Mouse (Mus musculus): ENCODE results near the gene Lhx9.

Lhx9 gene

GRCm38 (mm10) chr1:138839809-138840430, 8.5 kb downstream of the Lhx9 start:
- DNase-seq (ENCODE audit: low spot score) = no peak

GRCm38 (mm10) chr1:138839291-138839690, 9.1 kb downstream of the Lhx9 start:
- no peak for DNase-seq (ENCODE audit: low spot score)

- no peak for DNase-seq (ENCODE audit: low spot score)
Observed at GRCm38 (mm10) chr1:138837786-138838743, 10.3 kb downstream of the Lhx9 start.

- no peak for DNase-seq (ENCODE audit: low spot score)
Observed at GRCm38 (mm10) chr1:138835355-138835900, 12.9 kb downstream of the Lhx9 start.

GRCm38 (mm10) chr1:138831309-138831708, 17.1 kb downstream of the Lhx9 start:
- no peak for DNase-seq (ENCODE audit: low spot score)

GRCm38 (mm10) chr1:138826841-138827240, 21.5 kb downstream of the Lhx9 start:
- DNase-seq (ENCODE audit: low spot score) = no peak

GRCm38 (mm10) chr1:138822985-138823322, 25.4 kb downstream of the Lhx9 start:
- no peak for DNase-seq (ENCODE audit: low spot score)

- DNase-seq (ENCODE audit: low spot score) = no peak
Observed at GRCm38 (mm10) chr1:138822255-138822984, 26.0 kb downstream of the Lhx9 start.

GRCm38 (mm10) chr1:138801732-138802131, 46.6 kb downstream of the Lhx9 start:
- no peak for DNase-seq (ENCODE audit: low spot score)

GRCm38 (mm10) chr1:138801296-138801695, 47.1 kb downstream of the Lhx9 start:
- DNase-seq (ENCODE audit: low spot score) = no peak

GRCm38 (mm10) chr1:138799692-138800314, 48.6 kb downstream of the Lhx9 start:
- DNase-seq (ENCODE audit: low spot score) = no peak

GRCm38 (mm10) chr1:138798110-138798509, 50.3 kb downstream of the Lhx9 start:
- DNase-seq (ENCODE audit: low spot score) = no peak

- DNase-seq (ENCODE audit: low spot score) = no peak
Observed at GRCm38 (mm10) chr1:138785856-138786255, 62.5 kb downstream of the Lhx9 start.

GRCm38 (mm10) chr1:138784019-138784418, 64.4 kb downstream of the Lhx9 start:
- DNase-seq (ENCODE audit: low spot score) = no peak
